Mouse (Mus musculus): Measurements from ENCODE around the gene Esf1.
A peak's percentile ranks its signal among the peaks of the same experiment; 100 is the strongest.
"Not testable (repeated sequence)": the region's sequence is repeated elsewhere in the genome, so short reads cannot be mapped to it uniquely, and the experiment has no call there.

The Esf1 gene

GRCm38 (mm10) chr2:140170127-140170802 is at the start of gene Esf1, which contains the start of gene Ndufaf5:
TSS of gene Esf1 (minus strand) at chr2:140170564.
TSS of gene Ndufaf5 (plus strand) at chr2:140170649.
- peak; percentile 93 for DNase-seq (ENCODE audit: low read depth, low spot score)

DNA sequence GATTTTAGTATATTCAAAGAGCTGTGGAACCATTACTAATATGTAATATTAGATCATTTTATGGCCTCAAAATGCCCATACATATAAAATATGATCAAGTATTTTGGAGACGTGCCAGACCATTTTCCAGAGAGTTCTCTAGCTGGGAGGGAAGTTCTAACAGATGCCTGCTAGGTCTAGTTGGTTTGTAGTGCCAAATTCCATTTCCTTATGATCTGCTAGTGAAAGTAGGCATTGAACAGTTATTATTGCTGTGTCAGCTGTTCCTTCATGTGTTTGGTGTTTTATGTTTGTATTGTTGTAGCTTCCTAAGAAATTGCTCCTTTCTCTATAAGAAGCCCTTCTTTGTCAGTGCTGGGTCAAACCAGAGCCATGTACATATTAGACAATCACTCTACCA is 45.6 kb upstream of the Esf1 start:
- no peak for DNase-seq (ENCODE audit: low read depth, low spot score)

GRCm38 (mm10) chr2:140215415-140215814 is 45.1 kb upstream of the Esf1 start:
- no peak for DNase-seq (ENCODE audit: low read depth, low spot score)

DNA sequence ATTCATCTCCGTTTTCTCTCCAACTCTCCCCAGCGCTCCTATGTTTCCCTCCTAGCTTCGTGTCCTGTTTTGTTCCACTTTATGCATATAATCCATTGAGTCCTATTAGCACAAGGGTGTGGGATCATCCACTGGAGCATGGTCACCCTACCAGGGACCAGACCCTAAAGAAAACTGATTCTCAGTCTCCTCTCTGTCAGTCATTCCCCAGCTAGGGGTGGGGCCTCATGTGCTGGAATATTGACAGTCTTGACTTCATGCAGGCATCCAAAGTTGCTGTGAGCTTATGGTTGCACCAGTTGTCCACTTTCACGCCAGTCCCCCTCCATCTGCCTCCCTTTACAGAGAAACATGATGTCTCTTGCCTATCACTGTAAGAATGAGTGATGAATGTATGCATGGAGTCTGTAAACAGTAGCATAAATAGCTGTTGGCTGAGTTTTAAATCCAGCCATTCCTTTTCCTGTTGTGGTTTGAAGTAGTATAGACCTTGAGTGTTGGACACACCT is 44.2 kb upstream of the Esf1 start:
- no peak for DNase-seq (ENCODE audit: low read depth, low spot score)

DNA sequence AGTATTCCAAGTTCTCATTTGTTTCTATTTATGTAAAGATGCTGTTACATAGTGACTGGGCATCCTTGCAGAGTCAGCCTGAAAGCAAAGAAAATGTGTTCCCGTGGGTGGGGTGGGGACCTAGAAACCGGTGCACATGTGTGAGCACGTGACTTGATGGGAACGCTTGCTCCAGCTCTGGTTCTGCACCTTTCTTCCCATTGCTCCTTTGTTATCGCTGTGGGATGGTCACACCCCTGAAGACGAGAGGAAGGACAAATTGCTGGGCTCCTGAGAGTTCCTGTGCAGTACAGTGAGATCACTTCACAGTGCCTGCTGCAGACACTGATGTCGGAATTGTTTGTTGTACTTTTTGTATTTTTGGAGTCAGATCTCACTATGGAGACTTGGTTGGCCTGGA is 33.4 kb upstream of the Esf1 start:
- DNase-seq (ENCODE audit: low read depth, low spot score), result no peak

DNA sequence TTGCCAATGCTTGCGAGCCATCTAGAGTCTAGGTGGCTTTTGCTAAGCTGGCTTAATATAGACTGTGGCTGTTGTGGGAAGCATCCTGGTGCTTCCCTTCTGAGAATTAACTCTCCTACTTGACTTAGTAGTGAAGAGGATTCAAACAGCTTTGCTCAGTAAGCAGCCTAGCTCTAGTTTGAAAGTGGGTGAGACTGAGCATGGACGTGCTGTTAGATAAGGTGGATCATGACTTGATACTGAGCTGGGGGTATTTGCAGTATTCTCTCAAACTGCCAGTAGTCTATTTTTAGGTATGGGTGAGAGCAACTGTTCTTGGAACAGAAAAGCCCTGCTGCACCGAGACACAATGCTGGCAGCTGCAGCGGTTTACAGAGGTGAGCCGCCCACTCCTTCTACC is 32.2 kb upstream of the Esf1 start:
- DNase-seq (ENCODE audit: low read depth, low spot score), result no peak

GRCm38 (mm10) chr2:140200713-140201112 is 30.3 kb upstream of the Esf1 start:
- DNase-seq (ENCODE audit: low read depth, low spot score), result no peak

GRCm38 (mm10) chr2:140185685-140186210 is 15.4 kb upstream of the Esf1 start:
- not testable (repeated sequence) for DNase-seq (ENCODE audit: low read depth, low spot score)

GRCm38 (mm10) chr2:140170803-140171553 is 614 bp upstream of the Esf1 start:
- no peak for DNase-seq (ENCODE audit: low read depth, low spot score)

GRCm38 (mm10) chr2:140169057-140169456 is 1.3 kb downstream of the Esf1 start:
- no peak for DNase-seq (ENCODE audit: low read depth, low spot score)

GRCm38 (mm10) chr2:140163351-140163854 is 7.0 kb downstream of the Esf1 start:
- DNase-seq (ENCODE audit: low read depth, low spot score), result no peak

- peak; percentile 49 for DNase-seq (ENCODE audit: low read depth, low spot score)
Observed at GRCm38 (mm10) chr2:140159186-140159730, 11.1 kb downstream of the Esf1 start.

DNA sequence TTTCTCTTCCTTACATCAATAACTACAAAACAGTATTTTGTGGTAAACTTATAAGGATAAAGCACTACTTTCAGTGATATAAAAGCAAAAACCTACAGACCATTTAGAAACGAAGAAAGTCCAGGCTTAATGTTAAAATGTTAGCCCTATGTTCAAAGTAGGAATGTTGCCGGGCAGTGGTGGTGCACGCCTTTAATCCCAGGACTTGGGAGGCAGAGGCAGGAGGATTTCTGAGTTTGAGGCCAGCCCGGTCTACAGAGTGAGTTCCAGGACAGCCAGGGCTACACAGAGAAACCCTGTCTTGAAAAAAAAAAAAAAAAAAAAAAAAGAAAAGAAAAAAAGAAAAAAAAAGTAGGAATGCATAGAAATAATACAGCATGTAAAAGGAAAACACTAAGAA is 18.6 kb downstream of the Esf1 start, which contains the start of gene Gm17374:
Gm17374 (plus strand) TSS at position 301 of the 400 bp plus-strand sequence.
- not testable (repeated sequence) for DNase-seq (ENCODE audit: low read depth, low spot score)

DNA sequence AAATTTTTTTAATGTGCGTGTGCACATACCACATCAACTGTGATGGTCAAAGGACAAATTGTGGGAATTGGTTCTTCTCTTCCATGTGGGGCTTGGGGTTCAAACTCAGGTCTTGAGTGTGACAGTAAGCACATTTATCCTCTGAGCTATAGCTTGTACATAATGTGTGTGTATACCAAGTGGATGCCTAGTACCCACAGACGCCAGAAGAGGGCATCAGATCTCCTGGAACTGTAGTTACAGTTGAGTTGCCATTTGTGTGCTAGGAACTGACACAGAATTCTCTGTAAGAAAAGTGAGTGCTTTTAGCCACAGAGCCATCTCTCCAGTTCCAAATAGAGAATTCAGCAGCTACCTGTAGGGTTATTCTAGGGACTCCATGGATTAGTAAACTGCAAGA is 44.8 kb downstream of the Esf1 start:
- no peak for DNase-seq (ENCODE audit: low read depth, low spot score)

DNA sequence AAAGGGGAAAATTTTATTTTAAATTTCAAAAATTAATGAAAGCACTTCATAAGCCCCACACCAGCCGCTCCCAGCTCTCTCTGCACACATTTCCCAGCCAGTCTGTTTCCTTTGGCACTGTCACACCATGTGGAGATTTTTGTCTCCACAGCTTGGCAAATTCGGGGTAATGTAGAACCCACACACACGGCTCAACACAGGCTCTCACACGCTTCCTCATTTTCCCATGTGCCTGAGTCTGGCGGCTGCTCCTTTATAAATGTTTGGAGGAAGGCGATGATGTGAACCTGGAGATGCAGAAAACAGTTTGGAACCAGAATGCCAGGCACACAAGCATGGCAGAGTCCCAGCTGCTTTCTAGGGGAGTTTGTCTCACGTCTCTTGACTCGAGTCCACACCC is 56.5 kb downstream of the Esf1 start:
- no peak for DNase-seq (ENCODE audit: low read depth, low spot score)

DNA sequence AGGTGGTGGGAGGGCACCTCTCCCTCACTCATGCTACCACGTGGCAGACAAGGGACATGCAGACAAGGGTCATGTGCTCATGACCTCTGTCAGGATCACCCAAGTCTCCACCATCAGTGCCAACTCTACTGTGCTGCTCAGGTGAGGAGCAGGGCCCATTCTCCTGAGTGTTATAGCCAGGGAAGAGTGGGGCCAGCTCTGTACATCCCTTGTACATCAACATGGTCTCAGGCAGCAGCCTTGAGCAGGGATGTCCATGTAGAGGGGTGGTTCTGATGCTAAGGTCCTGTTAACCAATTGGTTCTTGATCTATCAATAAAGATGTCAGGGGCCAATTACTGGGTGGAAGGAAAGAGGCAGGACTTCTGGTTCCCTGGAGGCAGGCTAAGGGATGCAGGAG is 61.4 kb downstream of the Esf1 start:
- no peak for DNase-seq (ENCODE audit: low read depth, low spot score)

- no peak for DNase-seq (ENCODE audit: low read depth, low spot score)
Observed at GRCm38 (mm10) chr2:140107641-140108040, 62.7 kb downstream of the Esf1 start.

GRCm38 (mm10) chr2:140104951-140105350 is 65.4 kb downstream of the Esf1 start:
- DNase-seq (ENCODE audit: low read depth, low spot score), result no peak

DNA sequence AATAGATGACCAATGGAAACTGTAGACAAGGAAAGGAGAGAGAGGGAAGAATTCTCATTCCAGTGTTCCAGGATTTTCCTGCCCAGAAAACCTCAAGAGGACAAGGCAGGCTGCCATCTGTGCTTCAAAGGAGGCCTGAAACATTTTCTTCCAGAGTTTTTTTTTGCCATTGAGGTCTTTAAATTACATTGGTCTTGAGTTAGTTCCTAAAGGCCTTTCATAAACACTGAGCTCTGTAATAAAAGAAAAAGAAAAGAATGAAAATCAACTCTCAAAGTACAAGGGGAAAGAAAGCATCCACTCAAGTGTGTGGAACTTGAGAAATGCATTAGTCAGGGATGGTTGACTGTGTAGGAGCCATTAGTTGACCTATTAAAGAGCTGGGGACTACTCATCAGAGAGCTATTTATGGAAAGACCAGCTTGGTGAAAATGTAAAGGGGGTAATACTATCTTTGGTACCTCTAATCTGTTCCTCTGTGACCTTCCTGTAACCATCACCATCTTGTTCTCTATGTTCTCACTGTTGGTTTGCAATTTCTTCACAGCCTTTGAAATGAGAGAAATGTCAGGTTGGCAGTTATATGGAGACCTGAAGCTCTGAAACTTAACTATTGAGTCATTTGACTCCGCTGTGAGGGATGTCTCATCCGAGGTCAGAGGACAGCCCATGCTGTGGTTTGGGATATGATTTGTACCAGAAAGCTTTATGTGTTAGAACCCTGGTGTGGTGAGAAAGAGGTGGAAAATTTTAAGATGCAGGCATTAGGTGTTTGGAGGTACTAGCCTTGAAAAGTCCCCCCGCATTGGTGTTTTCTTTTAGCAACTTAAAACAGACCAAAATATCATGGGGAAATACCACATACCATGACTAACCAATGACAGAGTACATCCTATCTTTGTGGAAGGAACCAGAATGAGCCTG is 69.6 kb downstream of the Esf1 start:
- peak; percentile 9 for DNase-seq (ENCODE audit: low read depth, low spot score)

- no peak for DNase-seq (ENCODE audit: low read depth, low spot score)
Observed at GRCm38 (mm10) chr2:140099971-140100370, 70.4 kb downstream of the Esf1 start.

DNA sequence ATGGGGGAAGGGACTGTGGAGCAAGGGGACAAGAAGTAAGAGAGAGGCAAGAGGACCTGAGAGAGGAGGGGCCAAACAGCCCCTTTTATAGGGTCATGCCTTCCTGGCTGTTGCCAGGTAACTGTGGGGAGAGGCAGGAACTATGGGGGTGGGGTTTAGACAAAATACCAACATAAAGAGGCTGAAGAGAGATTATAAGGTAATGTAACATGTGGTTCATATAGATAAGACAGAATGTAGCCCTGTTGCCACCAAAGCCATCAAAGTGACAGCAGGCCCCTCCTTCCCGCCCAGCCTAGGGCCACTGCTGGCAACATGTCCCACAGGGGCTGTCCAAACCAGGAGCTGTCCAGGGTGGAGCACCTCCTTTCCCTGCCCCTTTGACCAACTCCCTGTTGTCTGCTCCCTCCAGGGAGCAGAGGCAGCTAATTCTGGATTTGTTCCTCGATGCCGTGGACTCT is 73.2 kb downstream of the Esf1 start:
- DNase-seq (ENCODE audit: low read depth, low spot score), result no peak
